In genomic region chr8:106298261-106298660, GRCm38 (mm10) we compare ENCODE assay signal across 10 mouse cellular contexts. TPM values are rescaled to one million over a fixed set of nuclear protein-coding genes. Genes with fewer than 3 reads are reported as not detected.
A peak's percentile ranks its signal among the peaks of the same experiment; 100 is the strongest.
DNase-seq lines count a peak whose midpoint lies in the region; ATAC-seq lines count a peak whose summit lies in the region.
"Had no signal": no experiment of that assay in that cellular context is flagged by ENCODE, and none has a peak within 500 bp of the region (broad histone marks: within the 10 kb centered on the region; RNA-seq: fewer than 3 reads in every experiment).

No protein-coding gene starts in this region.

- H3K9me3 ChIP-seq in intestine, embryonic 16.5 days (ENCODE audit: control insufficient read depth, low read length) = no peaks in the 10 kb centered on the region
- no peaks in the 10 kb centered on the region for H3K9me3 ChIP-seq in intestine, embryonic 15.5 days
- no peaks in the 10 kb centered on the region for H3K9me3 ChIP-seq in heart, embryonic 11.5 days (replicated peaks; ENCODE audit: control insufficient read depth, low read length)
- H3K9me3 ChIP-seq: embryonic facial prominence, embryonic 12.5 days had no signal

- peak; percentile 42 for DNase-seq in kidney, adult 9 months
- peak; percentile 32 for DNase-seq in lung, postnatal 14 days
- DNase-seq in spleen, postnatal 36 days (ENCODE audit: low spot score in 2 of 2) = no peak
- no peak for DNase-seq in right cerebral cortex, postnatal 36 days (ENCODE audit: low spot score in 2 of 2)
- DNase-seq in ovary, postnatal 36 days (ENCODE audit: low spot score) = no peak

- H3K4me3 ChIP-seq in intestine, embryonic 16.5 days (ENCODE audit: low read length) = no peak overlapping the region
- no peak overlapping the region for H3K4me3 ChIP-seq in intestine, embryonic 15.5 days (replicated peaks)
- no peak overlapping the region for H3K4me3 ChIP-seq in heart, embryonic 11.5 days (ENCODE audit: low read depth, low read length)
- H3K4me3 ChIP-seq: embryonic facial prominence, embryonic 12.5 days; myocyte had no signal

- H3K36me3 ChIP-seq in intestine, embryonic 16.5 days (ENCODE audit: control insufficient read depth, insufficient read depth, low read length) = no peaks in the 10 kb centered on the region
- no peaks in the 10 kb centered on the region for H3K36me3 ChIP-seq in intestine, embryonic 15.5 days
- no peaks in the 10 kb centered on the region for H3K36me3 ChIP-seq in heart, embryonic 11.5 days (ENCODE audit: control insufficient read depth, insufficient read depth, low read length)
- H3K36me3 ChIP-seq: embryonic facial prominence, embryonic 12.5 days had no signal

- peak overlapping the region; percentile 11; the same call in 1 of the 2 replicates for H3K27ac ChIP-seq in intestine, embryonic 16.5 days (ENCODE audit: low read length)
- no peak overlapping the region for H3K27ac ChIP-seq in intestine, embryonic 15.5 days
- peak overlapping the region; percentile 73 for H3K27ac ChIP-seq in heart, embryonic 11.5 days (ENCODE audit: low read depth, low read length)
- H3K27ac ChIP-seq: embryonic facial prominence, embryonic 12.5 days had no signal

- no peak overlapping the region for H3K4me2 ChIP-seq in intestine, embryonic 16.5 days (ENCODE audit: low read depth, low read length)
- no peak overlapping the region for H3K4me2 ChIP-seq in intestine, embryonic 15.5 days (replicated peaks)
- no peak overlapping the region for H3K4me2 ChIP-seq in heart, embryonic 11.5 days
- H3K4me2 ChIP-seq: embryonic facial prominence, embryonic 12.5 days had no signal

- H3K27me3 ChIP-seq in intestine, embryonic 16.5 days (replicated peaks; ENCODE audit: control insufficient read depth, insufficient read depth, low read length) = no peaks in the 10 kb centered on the region
- no peaks in the 10 kb centered on the region for H3K27me3 ChIP-seq in intestine, embryonic 15.5 days (replicated peaks)
- no peaks in the 10 kb centered on the region for H3K27me3 ChIP-seq in heart, embryonic 11.5 days (ENCODE audit: control insufficient read depth, insufficient read depth, low read length)
- H3K27me3 ChIP-seq: embryonic facial prominence, embryonic 12.5 days had no signal

- H3K4me1 ChIP-seq in intestine, embryonic 16.5 days (ENCODE audit: control insufficient read depth, insufficient read depth, low read length) = peaks cover 5% of the 10 kb centered on the region
- peaks cover 7% of the 10 kb centered on the region for H3K4me1 ChIP-seq in intestine, embryonic 15.5 days (replicated peaks)
- H3K4me1 ChIP-seq in heart, embryonic 11.5 days (ENCODE audit: control insufficient read depth, insufficient read depth, low read length) = peaks cover 3% of the 10 kb centered on the region; the same call in 1 of the 2 replicates
- H3K4me1 ChIP-seq: embryonic facial prominence, embryonic 12.5 days had no signal

- ATAC-seq in intestine, embryonic 16.5 days = no peak
- ATAC-seq in intestine, embryonic 15.5 days = no peak
- no peak for ATAC-seq in heart, embryonic 11.5 days (replicated peaks; ENCODE audit: insufficient number of reproducible peaks, low FRiP score, low TSS enrichment)

- H3K9ac ChIP-seq in intestine, embryonic 16.5 days (ENCODE audit: low read depth, low read length) = no peak overlapping the region
- no peak overlapping the region for H3K9ac ChIP-seq in intestine, embryonic 15.5 days
- no peak overlapping the region for H3K9ac ChIP-seq in heart, embryonic 11.5 days (ENCODE audit: low read depth, low read length)
- H3K9ac ChIP-seq: embryonic facial prominence, embryonic 12.5 days had no signal

- WGBS in intestine, embryonic 16.5 days = 49% methylated on average over 5 of the region's 5 CpGs
- 43% methylated on average over 5 of the region's 5 CpGs for WGBS in intestine, embryonic 15.5 days
- 45% methylated on average over 5 of the region's 5 CpGs for WGBS in heart, embryonic 11.5 days (ENCODE audit: insufficient replicate concordance)

RNA-seq across cellular contexts. Expression of gene Smpd3, which starts 39.5 kb away (rescaled TPM):
- 21.7 and 23.3 TPM in 2 replicates for polyA plus RNA-seq in intestine, embryonic 16.5 days (2015; fragmentation: Nextera tagmentation; extraction: Ambion mirVana)
- 21.8 and 22.3 TPM in 2 replicates for polyA plus RNA-seq in intestine, embryonic 15.5 days (2015; fragmentation: Nextera tagmentation; extraction: Ambion mirVana)
- 2.0 and 2.3 TPM in 2 replicates for polyA plus RNA-seq in heart, embryonic 11.5 days (2014; fragmentation: Nextera tagmentation; extraction: Ambion mirVana)

Comparison
In these comparisons a context has a peak if more than half of its experiments do, and no peak if none do; other contexts are left out.
1. DNase-seq: peak in kidney, adult 9 months (single experiment) and lung, postnatal 14 days (single experiment); none in spleen, postnatal 36 days (0 of 2), right cerebral cortex, postnatal 36 days (0 of 2) and ovary, postnatal 36 days (single experiment).